Mouse (Mus musculus): ENCODE data around the gene Usmg5.
"Not testable (repeated sequence)": the region's sequence is repeated elsewhere in the genome, so short reads cannot be mapped to it uniquely, and the experiment has no call there.

The Usmg5 gene
- long read RNA-seq, experiment 1, transcript Usmg5-201 (4 exons, 362 nt), result major isoform, 293 of 301 reads
- long read RNA-seq, experiment 1, partial matches to known transcripts, result 0 of 301 reads
- long read RNA-seq, experiment 1, other reads (novel, unspliced or antisense), result 8 of 301 reads
- long read RNA-seq, experiment 2, transcript Usmg5-201 (4 exons, 362 nt), result major isoform, 311 of 323 reads
- long read RNA-seq, experiment 2, partial matches to known transcripts, result 1 of 323 reads
- long read RNA-seq, experiment 2, other reads (novel, unspliced or antisense), result 11 of 323 reads

- intact Hi-C loops (cut with DNase I), result no loop called here
Observed at GRCm38 (mm10) chr19:47090550-47091156, at the start of gene Usmg5, which contains the start of gene Pdcd11. Gene Usmg5, minus strand, starts transcription at chr19:47090647. Gene Pdcd11, plus strand, starts transcription at chr19:47090768.

GRCm38 (mm10) chr19:47139611-47140010 is 49.2 kb upstream of the Usmg5 start:
- intact Hi-C loops (cut with DNase I), result not testable (repeated sequence)

DNA sequence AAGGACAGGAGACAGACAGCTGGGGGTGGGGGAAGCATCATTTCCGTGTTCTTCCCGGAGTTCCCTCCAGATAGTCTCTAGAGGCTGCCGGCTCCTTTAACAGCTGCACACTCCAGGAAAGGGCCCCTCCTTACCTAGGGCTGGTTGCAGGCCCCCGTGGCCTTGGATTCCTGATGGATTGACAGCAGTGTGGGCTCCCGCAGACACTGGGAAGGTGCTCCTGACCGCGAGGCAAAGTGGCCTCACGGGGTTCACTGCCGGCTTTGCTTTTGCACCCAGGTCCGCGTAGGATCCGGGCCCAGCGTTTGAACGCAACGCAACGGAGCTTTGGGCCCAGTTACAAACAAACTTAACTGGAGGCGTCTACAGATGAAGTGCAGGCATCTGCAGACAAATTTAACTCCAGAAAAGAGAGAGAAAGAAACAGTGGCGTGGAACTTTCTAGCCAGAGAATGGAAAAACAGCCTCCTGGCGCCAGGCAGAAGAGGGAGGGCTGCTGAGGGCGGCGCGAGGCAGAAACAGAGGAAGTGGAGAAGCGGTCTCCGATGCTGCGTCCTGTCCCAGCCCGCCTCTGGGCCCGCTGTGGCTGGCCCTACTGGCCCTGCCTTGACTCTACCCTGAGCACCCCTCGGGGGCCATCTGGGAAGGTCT is 47.4 kb upstream of the Usmg5 start, which contains the start of gene Calhm2:
Calhm2 (minus strand) TSS at position 524 of the 651 bp plus-strand sequence.
- intact Hi-C loops (cut with DNase I), result no loop called here

GRCm38 (mm10) chr19:47137051-47137581 is 46.7 kb upstream of the Usmg5 start:
- intact Hi-C loops (cut with DNase I), result no loop called here

GRCm38 (mm10) chr19:47136170-47136569 is 45.7 kb upstream of the Usmg5 start:
- intact Hi-C loops (cut with DNase I), result no loop called here

GRCm38 (mm10) chr19:47135568-47135967 is 45.1 kb upstream of the Usmg5 start:
- intact Hi-C loops (cut with DNase I), result no loop called here

- intact Hi-C loops (cut with DNase I), result no loop called here
Observed at GRCm38 (mm10) chr19:47133161-47133560, 42.7 kb upstream of the Usmg5 start.

GRCm38 (mm10) chr19:47130551-47131125 is 40.2 kb upstream of the Usmg5 start:
- intact Hi-C loops (cut with DNase I), result no loop called here

- intact Hi-C loops (cut with DNase I), result no loop called here
Observed at GRCm38 (mm10) chr19:47128835-47129234, 38.4 kb upstream of the Usmg5 start.

DNA sequence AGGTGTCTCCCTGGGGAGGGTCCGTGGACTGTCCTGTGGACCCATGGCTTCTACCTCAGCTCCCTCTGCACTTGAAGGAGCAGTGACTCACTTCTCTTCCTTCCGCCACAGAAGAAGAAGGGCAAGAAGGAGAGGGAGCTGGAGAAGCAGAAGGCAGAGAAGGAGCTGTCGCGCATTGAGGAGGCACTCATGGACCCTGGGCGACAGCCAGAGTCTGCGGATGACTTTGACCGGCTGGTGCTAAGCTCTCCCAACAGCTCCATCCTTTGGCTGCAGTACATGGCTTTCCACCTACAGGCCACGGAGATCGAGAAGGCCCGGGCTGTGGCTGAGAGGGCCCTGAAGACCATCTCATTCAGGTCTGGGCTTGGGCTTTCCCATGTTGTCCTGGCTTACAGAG is 37.7 kb upstream of the Usmg5 start:
- intact Hi-C loops (cut with DNase I), result no loop called here

GRCm38 (mm10) chr19:47122802-47123201 is 32.4 kb upstream of the Usmg5 start:
- intact Hi-C loops (cut with DNase I), result no loop called here

- intact Hi-C loops (cut with DNase I), result no loop called here
Observed at GRCm38 (mm10) chr19:47121054-47121453, 30.6 kb upstream of the Usmg5 start.

DNA sequence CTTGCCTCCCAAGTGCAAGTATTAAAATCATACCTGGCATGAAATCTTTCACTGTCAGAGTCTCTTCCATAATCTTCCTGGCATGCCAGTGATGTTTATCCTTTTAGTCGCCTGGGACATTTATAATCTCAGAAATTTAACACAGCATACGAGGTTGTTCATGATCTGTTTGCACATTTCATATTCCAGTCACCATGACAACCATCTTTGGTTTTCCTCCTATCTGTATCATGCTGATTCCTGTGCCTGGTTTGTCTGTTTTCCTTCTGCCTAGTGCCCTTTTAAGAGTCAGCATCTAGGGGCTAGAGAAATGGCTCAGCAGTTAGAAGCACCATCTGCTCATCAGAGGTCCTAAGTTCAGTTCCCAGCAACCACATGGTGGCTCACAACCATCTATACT is 28.2 kb upstream of the Usmg5 start:
- intact Hi-C loops (cut with DNase I), result loop anchor here (5.0 kb wide), 1 partner anchor 129 kb away; no protein-coding TSS in a partner anchor

DNA sequence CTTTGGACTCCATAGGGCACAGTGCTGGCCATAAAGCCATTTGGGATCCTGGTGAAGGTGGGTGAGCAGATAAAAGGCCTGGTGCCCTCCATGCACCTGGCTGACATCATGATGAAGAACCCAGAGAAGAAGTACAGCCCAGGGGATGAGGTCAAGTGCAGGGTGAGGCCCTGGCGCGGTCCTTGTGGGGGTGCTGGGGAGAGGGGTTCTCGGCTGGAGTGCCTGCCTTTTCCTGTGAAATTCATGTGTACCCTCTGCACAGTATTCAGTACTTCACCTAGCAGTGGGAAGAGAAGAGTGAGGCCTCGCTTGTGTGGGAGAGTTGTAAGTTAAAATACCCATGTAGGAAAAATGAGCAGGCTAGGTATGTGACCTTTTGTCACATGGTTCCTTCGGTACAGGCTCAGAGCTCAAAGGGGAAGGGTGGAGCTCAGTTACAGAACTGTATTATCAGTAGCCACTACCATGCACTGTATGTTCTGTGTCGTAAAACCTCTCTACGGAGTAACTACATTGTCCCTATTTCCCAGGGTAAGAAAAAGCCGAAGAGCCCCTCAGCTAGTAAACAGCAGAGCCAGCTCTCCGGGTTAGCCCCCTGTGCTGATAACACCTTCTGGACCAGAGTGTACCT is 14.3 kb upstream of the Usmg5 start:
- intact Hi-C loops (cut with DNase I), result no loop called here

DNA sequence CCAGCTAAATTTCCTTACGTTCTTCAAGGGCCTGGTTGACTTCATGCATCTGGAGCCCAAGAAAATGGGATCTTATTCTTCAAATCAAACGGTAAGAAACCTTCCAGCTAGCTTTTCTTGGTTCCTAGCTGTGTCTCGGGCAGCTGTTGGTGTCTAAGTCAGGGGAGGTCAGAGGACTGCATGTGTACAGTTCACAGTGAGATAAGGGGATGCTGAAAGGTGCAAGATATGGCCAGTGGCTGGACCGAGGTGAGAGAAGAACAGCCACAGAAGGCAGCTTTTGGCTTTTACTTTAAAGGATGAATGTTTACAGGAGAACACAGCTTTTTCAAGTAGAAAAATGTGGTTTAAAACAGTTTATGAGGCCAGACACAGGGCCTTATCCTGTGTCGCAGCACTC is 10.6 kb upstream of the Usmg5 start:
- intact Hi-C loops (cut with DNase I), result no loop called here

DNA sequence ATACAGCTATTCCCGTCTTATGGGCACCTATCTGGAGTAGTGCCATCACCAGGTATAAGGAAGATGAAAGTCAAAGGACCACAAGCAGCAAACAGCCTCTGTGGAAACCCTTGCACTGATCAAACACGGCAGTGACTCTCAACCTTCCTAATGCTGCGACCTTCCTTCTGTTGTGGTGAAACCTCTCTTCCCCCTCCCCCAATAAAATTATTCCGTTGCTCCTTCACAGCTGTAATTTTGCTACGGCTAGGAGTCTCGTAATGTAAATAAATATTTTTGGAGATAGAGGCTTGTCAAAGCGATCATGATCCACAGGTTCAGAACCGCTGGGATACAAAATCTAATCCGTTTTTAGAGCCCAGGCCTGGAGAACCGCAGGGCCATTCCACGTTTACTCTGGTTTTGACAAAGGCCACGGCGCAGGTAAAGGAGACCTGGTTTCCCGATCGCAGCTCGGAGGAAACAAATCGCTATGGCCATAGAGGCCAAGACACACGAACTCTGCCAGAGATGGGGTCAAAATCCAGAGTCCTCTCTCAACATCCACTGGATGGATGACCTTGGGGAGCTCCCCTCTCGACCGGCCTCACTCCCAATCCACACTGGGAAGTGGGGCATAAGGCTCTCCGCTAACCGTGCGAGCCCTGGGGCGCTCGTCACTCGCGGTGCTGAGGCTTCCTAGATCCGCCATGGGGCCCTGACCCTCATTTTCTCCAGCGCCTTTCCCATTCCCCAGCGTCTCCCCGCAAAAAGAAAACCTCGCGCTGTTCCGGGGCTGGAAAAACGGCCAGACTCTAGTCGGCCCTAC is 525 bp downstream of the Usmg5 start:
- intact Hi-C loops (cut with DNase I), result no loop called here

GRCm38 (mm10) chr19:47088226-47088625 is 2.2 kb downstream of the Usmg5 start:
- intact Hi-C loops (cut with DNase I), result no loop called here

GRCm38 (mm10) chr19:47067924-47068611 is 22.4 kb downstream of the Usmg5 start:
- intact Hi-C loops (cut with DNase I), result loop anchor here (5.0 kb wide), 1 partner anchor 99 kb away; no protein-coding TSS in a partner anchor

DNA sequence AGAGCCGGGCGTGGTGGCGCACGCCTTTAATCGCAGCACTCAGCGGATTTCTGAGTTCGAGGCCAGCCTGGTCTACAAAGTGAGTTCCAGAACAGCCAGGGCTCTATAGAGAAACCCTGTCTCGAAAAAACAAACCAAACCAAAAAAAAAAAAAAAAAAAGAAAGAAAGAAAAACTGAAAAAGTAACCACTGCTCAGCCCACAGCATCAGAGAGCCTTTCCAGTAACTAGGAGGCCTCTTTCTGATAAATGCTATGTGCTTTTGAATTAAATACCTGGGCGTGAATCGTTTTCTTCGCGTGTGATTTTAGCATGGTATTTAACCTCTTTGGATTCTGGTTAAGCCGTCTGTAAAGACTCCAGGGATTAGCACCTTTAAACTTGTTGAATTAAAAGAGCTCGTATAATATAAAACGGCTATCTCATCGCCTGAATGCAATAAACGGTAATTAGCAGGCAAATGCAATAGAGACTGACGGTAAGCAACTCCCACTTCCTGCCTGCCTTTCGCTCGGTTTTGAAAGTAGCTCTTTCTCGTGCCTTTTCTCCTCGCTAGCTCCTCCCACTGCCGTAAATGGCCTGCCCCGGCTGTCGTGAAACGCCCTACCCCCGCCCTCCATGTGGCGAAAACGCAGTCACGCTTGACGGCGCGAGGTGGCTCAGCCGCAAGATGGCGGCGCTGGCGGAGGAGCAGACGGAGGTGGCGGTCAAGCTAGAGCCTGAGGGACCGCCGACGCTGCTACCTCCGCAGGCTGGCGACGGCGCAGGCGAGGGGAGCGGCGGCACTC is 23.2 kb downstream of the Usmg5 start, which contains the start of gene Taf5:
Taf5 (plus strand) TSS at position 651 of the 787 bp plus-strand sequence.
- intact Hi-C loops (cut with DNase I), result loop anchor here (5.0 kb wide), 1 partner anchor 100 kb away; no protein-coding TSS in a partner anchor
